Mouse (Mus musculus) adrenal gland, postnatal 10 days (tissue): ENCODE results near the gene Slc2a12. TPM values are rescaled to one million over a fixed set of nuclear protein-coding genes. Genes with fewer than 3 reads are reported as not detected.

Source experiments
- DNase-seq: peaks from one replicate; pipeline ENCODE4 v3.0.0; 2021; ENCODE audit warnings: mixed read lengths
- microRNA-seq: library from miRNA; unstranded; fragments of <30 nt; microRNA quantifications from one replicate; pipeline ENCODE4 v1.2.0, GENCODE M21; 2021
- total RNA-seq, 2 experiments: library from RNA; stranded (reverse); gene quantifications; 2 replicates each; pipeline ENCODE4 v1.2.3; 2021

Slc2a12 gene
- total RNA-seq, 2 experiments from 2014 or later = 2.0 to 2.8 TPM

DNA sequence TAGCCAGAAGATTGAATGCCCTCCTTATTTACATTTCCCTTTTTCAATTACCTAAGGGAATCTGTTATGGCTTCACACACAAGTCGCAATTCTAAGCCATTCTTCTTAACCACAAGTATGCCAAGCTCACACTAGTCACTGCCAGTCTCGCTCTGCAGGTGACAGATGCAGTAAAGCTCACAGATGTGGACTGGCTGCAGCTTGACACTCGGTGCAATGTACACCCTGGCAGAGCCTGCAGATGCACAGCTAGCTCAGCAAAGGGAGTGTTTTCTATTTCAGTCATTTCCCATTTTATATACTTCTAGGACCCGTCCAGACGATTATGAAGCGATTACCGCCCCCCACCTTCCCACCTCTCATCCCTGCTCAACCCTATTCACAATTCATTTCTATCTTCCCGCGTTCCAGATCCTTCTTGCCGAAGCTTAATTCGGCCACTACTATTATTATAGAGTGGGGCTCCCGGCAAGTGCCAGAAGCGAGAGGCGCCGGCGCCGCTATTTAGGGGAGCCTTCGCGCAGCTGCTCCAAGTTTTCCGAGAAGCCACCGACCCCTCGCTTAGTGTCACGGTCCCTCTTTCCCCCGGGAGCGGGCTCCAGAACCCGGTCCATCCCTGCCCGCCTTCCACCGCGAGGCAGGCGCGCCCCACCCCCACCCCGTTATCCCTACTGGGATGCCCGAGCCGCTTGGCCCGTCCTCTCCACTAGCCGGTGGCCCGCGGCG, 85.6 kb downstream of the Slc2a12 start:
- DNase-seq = no peak

DNA sequence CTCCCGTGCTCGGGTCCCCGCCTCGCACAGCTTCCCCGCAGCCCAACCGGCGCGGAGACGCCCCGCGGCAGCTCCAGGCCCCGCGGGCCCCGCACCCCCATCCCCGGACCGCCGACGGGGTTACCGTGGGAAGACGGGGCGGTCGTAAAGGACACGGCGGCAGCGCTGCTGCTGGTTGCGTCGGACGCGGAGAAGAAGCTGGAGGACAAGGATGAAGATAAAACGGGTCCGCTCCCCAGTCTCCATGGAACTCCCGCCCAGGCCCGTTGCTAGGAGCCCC, 86.1 kb downstream of the Slc2a12 start:
- DNase-seq = no peak

DNA sequence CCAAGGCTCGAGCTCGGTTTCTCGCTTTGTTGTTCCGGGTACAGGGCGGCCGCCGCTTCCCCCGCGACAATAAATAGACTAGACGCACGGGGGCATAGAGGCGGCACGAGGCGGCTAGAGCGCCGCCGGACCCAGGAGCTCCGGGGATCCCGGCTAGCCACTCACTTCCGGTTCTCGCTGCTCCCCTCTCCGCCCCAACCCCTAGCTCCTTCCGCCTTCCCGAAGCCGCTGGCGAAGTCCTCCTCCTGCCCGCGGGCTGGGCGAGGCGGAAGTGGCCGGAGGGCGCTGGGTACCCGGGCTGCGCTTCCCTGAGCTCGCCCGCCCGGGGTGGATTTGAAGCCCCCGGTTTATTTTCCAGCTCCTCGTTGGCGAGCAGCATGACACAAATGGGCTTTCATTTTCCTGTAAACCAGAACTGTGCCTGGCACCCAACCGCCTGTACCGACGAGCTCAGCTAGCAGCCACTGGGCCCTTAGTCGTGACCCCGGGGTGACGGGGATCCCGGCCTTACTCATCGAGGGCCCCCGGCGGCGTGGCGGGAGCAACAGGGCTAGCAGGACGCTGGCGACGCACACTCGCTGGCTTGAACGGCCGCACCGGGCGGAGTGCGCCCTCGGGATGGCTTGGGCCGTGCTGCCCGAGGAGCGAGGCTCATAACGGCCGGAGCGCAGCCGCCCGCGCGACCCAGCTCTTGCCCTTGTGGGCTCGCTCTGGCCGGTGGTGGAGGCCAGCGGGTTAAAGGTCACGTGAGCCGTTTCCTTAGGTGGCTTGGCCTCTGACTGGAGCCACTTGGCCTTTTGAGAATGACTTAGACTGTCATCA, 86.7 kb downstream of the Slc2a12 start, which contains the start of gene Tbpl1:
Tbpl1 (minus strand) TSS at position 667 of the 822 bp plus-strand sequence.
- peak; percentile 97 for DNase-seq

DNA sequence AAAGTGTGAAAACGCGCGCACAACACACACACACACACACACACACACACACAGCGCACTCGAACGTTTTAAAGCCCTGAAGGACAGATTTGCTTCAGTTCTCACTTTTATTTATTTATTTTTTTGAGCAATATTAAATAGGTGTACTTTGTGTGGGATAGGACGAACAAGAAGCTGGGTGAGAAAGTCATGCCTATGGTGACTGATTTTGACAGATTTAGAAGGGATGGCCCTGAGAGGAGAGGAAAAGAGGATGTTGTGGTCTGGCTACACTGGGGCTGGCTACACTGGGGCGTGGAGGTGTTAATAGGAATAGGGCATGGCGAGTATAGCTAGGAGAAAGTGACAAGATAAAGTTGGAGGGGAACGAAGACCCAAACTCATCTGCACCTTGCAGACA, 87.4 kb downstream of the Slc2a12 start:
- no peak for DNase-seq

- no peak for DNase-seq
Measured at GRCm38 (mm10) chr10:22745922-22746321, 101.1 kb downstream of the Slc2a12 start.

DNA sequence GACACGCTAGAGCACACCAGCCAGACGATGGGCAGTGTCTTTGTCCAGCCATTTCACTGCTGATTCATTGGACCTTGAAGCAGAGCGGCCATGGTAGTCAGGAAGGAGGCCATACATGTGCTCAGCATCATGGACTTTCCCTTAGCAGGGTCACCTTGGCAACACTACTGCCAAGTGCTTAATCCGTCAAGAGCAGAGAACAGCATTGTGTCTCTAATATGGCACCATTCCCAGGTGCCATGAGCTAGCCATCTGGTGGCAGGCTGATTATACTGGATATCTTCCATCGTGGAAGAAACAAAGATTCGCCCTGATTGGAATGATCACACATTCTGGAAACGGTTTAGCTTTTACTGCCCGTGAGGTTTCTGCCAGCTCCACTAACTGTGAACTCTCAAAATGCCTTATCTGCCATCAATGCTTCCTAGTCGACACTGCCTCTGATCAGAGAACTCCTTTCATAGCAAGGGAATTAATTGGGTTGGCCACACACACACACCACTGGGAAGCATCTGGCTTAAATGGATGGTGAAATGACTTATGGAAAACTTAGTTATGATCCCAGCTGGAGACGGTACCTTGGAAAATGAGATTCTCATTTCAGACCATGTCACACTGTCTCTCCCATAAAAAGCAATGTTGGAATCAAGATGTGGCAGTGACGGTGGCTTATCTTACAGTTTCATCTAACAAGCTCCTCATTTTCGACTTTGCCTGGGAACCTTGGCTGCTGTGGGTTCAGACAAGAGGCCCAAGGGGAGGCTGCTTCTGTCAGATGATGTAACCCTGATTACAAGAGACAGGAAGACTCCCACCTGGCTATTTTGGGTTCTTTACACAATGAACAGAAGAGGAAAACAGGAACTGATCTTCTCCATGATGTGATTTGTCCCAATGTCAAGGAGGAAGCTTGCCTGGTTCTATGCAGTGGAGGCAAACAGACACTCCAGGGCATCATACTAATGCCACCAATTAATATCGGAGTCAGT, 101.8 kb downstream of the Slc2a12 start:
- peak; percentile 33 for DNase-seq

DNA sequence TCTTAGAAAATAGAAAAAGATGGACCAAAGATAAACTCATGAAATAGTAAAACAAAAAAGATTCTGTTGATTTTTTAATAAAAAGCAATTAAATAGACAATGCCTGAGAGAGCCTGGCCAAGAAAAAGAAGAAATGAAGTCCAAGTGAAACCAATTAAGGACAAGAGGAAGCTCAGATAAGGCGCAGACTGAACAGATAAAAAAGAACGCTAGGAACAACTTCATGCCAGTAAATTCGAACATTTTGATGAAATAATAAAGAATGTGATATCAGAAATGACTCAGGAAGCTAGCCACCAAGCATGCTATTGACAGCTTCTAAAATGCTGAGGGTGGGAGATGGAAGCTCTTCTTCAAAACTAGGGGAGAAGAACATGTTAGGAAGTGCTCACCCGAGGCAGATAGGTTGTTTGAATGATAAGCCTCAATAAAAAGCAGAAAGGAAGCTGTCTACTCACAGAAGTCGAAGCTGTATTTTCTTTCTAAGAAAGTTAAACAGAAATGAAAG, 106.4 kb downstream of the Slc2a12 start:
- no peak for DNase-seq

Small RNAs within 50 kb of the gene (microRNA-seq; reads per million reads assigned to microRNA genes)
- gene Mir7663 = not detected

Other genes starting within 250 kb of the Slc2a12 start
- gene Tbpl1, start 86.9 kb downstream of the Slc2a12 start, total RNA-seq = 10 to 100 TPM; 30.1 to 33.5 TPM
- gene Tcf21, start 175.2 kb downstream of the Slc2a12 start, total RNA-seq = 10 to 100 TPM; 16.5 to 17.0 TPM